Mouse (Mus musculus) small intestine, adult 2 months (tissue): ENCODE results near the gene Gm5460.

Experiments used
- CTCF ChIP-seq: fragments of 200-500 bp; IDR thresholded peaks from 2 replicates; pipeline ENCODE4 v1.5.1; 2012; ENCODE audit warnings: low read depth, mild to moderate bottlenecking, control low read depth, inconsistent platforms, low read length, moderate library complexity, mixed read lengths; ENCODE audit not compliant: insufficient replicate concordance, insufficient read length; ENCODE audit errors: extremely low read depth
- POLR2A ChIP-seq: fragments of 200-500 bp; IDR thresholded peaks from 2 replicates; pipeline ENCODE4 v1.6.1; 2012; ENCODE audit warnings: low read depth, mild to moderate bottlenecking, control low read depth, inconsistent platforms, low read length, moderate library complexity

DNA sequence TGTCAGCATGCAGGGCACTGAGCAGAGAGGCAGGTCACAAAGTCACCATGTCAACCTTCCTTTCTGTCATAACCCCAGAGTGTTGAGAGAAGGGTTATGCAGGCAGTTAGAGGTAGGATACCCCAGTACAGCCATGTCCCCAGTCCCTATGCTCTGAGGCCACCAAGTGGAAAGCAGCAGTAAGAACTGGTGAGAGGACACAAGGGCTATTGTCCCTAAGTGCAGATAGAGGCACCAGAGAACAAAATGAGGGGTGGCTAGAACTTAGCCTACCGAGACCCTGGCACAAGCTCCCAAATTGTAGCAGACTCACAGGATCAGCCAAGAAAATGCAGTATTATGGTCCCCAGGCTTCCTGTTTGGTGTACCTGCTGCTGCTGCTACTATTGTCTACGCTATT is 380 bp downstream of the Gm5460 start:
- no peak for TF ChIP-seq CTCF
- no peak for TF ChIP-seq POLR2A
